Mouse (Mus musculus) spleen, adult 2 months (tissue): Measurements from ENCODE around the gene Zfp593.

Experiments
- CTCF ChIP-seq: fragments of 200-500 bp; IDR thresholded peaks from 2 replicates; pipeline ENCODE4 v1.5.1; 2011; ENCODE audit warnings: mild to moderate bottlenecking, inconsistent platforms; ENCODE audit not compliant: insufficient read depth, insufficient read length, insufficient replicate concordance; ENCODE audit errors: extremely low read depth
- POLR2A ChIP-seq: fragments of 200-500 bp; IDR thresholded peaks from 2 replicates; pipeline ENCODE4 v1.6.1; 2011; ENCODE audit warnings: low read depth, low read length, inconsistent platforms

- no peak for TF ChIP-seq CTCF
- TF ChIP-seq POLR2A, result no peak
These were observed 41.1 kb upstream of the Zfp593 start for GRCm38 (mm10) chr4:134286226-134287167.
